Mouse (Mus musculus) neural tube, embryonic 14.5 days (tissue): ENCODE results near the gene Aldoart2. TPM values are rescaled to one million over a fixed set of nuclear protein-coding genes. Genes with fewer than 3 reads are reported as not detected.

Experiments
- ATAC-seq: fragments of 200-750 bp; cut with Nextera tagmentation; 2 replicates; pipeline ENCODE4 v1.8.0; 2017; ENCODE audit warnings: low read depth, mild to moderate bottlenecking, moderate TSS enrichment, moderate library complexity
- H3K27ac ChIP-seq: fragments of 300-500 bp; sonication (generic); 2 replicates; pipeline ENCODE4 v1.5.1; 2014; ENCODE audit warnings: low read depth, mild to moderate bottlenecking, control low read depth, low read length, moderate library complexity, mixed read lengths
- H3K27me3 ChIP-seq: fragments of 300-500 bp; sonication (generic); 2 replicates; pipeline ENCODE4 v1.6.1; 2014; ENCODE audit warnings: low read length; ENCODE audit not compliant: control insufficient read depth, insufficient read depth
- H3K36me3 ChIP-seq: fragments of 300-500 bp; sonication (generic); 2 replicates; pipeline ENCODE4 v1.6.1; 2014; ENCODE audit warnings: low read length, mixed read lengths; ENCODE audit not compliant: control insufficient read depth, insufficient read depth
- H3K4me1 ChIP-seq: fragments of 300-500 bp; sonication (generic); 2 replicates; pipeline ENCODE4 v1.6.1; 2014; ENCODE audit warnings: low read length; ENCODE audit not compliant: control insufficient read depth, insufficient read depth
- H3K4me2 ChIP-seq: fragments of 300-500 bp; sonication (generic); 2 replicates; pipeline ENCODE4 v1.6.1; 2014; ENCODE audit warnings: mild to moderate bottlenecking, low read depth, low read length, control low read depth
- H3K4me3 ChIP-seq: fragments of 300-500 bp; sonication (generic); 2 replicates; pipeline ENCODE4 v1.5.1; 2014; ENCODE audit warnings: low read depth, low read length, control low read depth, mixed read lengths
- H3K9ac ChIP-seq: fragments of 300-500 bp; sonication (generic); replicated peaks from 2 replicates; pipeline ENCODE4 v1.6.1; 2014; ENCODE audit warnings: low read depth, mild to moderate bottlenecking, control low read depth, low read length, mixed read lengths
- H3K9me3 ChIP-seq: fragments of 300-500 bp; sonication (generic); 2 replicates; pipeline ENCODE4 v1.6.1; 2016; ENCODE audit warnings: low read length; ENCODE audit not compliant: control insufficient read depth
- whole genome bisulfite sequencing: fragments of 180-500 bp; shearing (Covaris S2); extraction: QIAGEN DNeasy Blood & Tissue Kit; methylation state at CpG from one replicate; pipeline ENCODE4 v1.1.7; 2014; 5-methylcytosine and 5-hydroxymethylcytosine counted together
- polyA plus RNA-seq: library from polyadenylated mRNA; unstranded; fragments of >200 nt; fragmentation: Nextera tagmentation; extraction: Ambion mirVana; gene quantifications from 2 replicates; pipeline ENCODE4 v1.2.1, GENCODE M21; 2014

Aldoart2 gene
- polyA plus RNA-seq, 1 experiment from 2014 or later = 0.16 TPM

DNA sequence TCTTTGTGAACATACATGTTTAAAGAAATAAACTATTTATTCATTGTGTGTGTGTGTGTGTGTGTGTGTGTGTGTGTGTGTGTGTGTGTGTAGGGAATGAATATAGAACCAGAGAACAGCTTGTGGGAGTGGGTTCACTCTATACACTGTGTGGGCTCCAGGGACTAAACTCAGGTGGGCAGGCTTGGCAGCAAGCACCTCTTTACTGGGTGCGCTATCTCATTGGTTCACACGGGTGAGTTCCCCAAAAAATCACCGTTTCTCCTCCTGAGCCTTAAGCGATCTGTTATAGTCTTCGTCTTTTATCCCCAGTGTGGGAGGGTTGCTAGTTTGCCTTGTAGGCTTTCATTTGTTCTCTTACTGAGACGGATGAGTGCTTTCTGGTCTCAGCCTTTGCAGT lies 7.2 kb upstream of the Aldoart2 start:
- no peak overlapping the region for H3K9ac ChIP-seq
- no peak for ATAC-seq
- H3K9me3 ChIP-seq = no peaks in the 10 kb centered on the region
- no peak overlapping the region for H3K27ac ChIP-seq
- no peaks in the 10 kb centered on the region for H3K27me3 ChIP-seq
- H3K36me3 ChIP-seq = no peaks in the 10 kb centered on the region
- WGBS = 83% methylated on average over 6 of the region's 6 CpGs
- no peak overlapping the region for H3K4me2 ChIP-seq
- H3K4me3 ChIP-seq = no peak overlapping the region
- H3K4me1 ChIP-seq = no peaks in the 10 kb centered on the region

DNA sequence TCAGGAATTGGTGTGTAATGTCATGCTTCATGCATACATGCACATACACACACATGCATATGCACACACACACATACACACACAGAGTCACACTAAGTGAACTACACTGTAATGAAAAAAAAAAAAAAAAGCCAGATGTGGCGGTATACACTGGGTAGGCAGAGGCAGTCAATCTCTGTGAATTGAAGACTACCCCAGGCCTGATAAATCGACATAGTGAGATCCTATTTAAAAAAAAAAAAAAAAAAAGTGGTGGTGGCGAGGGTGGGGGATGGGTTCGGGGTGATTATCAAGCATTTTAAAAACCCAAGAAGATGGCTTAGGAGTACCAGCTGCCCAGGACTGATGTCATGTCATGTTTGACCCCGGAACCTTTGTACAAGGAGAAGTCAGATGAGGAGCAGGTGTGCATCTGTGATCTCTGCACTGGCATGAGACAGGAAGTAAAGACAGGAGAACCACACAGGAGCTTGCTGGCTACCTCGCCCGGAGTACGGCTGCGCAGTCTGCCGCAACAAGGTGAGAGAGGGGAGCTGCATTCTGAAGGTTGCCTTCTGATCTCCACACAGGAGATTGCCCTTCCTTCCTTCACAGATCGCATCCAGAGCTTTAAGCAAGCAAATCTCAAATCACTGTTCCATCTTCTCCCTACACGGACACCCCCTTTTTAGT lies 5.7 kb upstream of the Aldoart2 start:
- no peaks in the 10 kb centered on the region for H3K4me1 ChIP-seq
- H3K4me2 ChIP-seq = no peak overlapping the region
- no peak for ATAC-seq
- H3K4me3 ChIP-seq = no peak overlapping the region
- H3K27me3 ChIP-seq = no peaks in the 10 kb centered on the region
- H3K9ac ChIP-seq = no peak overlapping the region
- H3K9me3 ChIP-seq = no peaks in the 10 kb centered on the region
- no peak overlapping the region for H3K27ac ChIP-seq
- 90% methylated on average over 12 of the region's 12 CpGs for WGBS
- no peaks in the 10 kb centered on the region for H3K36me3 ChIP-seq

DNA sequence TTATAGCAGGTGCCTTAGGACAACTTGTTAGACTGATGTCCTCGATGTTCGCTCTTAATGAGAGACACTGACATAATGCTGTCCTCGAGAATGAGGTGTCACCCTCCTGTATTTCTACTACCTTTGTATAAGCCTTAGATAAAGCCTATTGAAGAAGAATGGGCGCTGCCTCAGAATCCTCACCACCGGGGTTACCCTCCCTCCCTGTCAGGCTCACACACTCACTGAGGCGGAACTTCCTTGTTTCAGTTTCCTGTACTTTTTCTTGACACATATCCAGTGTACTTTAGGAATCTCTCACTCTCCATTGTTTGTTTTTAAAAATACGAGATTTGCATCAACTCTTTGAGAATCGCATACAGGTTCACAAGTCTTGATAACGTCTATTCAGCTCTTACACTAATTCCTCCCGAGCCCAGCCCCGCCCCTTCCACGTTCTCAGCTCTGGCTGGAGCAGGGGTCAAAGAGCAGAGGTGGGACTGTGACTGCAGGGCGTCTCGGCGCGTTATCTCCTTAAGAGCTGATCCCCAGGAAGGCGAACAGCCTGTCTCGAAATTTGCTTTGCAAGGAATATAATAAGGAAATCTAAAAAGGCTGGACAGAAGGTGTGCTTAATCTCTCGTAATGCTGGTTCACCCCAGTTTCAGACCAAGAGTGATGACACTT lies 4.9 kb upstream of the Aldoart2 start:
- 0 out of 2 replicates have a peak overlapping the region, but pooled peaks have one; percentile 18 for H3K9ac ChIP-seq
- WGBS = 16% methylated on average over 19 of the region's 19 CpGs

DNA sequence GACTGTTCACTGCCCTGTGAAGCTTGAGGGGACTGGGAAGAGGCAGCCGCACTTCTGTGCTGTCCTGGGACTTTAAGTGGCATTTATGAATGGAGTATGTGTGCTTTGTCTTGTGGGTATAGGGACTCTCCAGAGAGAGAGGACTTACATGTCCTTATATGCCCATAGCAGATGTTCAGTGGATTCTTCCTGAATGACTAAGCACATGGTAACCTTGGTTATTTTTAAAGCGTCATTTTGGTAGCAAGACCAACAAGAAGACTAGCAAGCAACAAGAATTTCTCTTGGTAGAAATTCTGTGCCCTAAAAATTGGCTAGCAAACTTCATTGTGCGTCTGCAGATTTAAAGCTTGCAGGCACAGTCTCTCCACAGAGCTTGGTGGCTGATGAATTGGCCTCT lies 1.3 kb upstream of the Aldoart2 start:
- H3K9me3 ChIP-seq = no peaks in the 10 kb centered on the region
- no peaks in the 10 kb centered on the region for H3K27me3 ChIP-seq
- H3K9ac ChIP-seq = no peak overlapping the region
- no peak overlapping the region for H3K4me2 ChIP-seq
- no peaks in the 10 kb centered on the region for H3K36me3 ChIP-seq
- no peaks in the 10 kb centered on the region for H3K4me1 ChIP-seq
- ATAC-seq = no peak
- WGBS = 94% methylated on average over 3 of the region's 3 CpGs
- H3K4me3 ChIP-seq = no peak overlapping the region
- H3K27ac ChIP-seq = no peak overlapping the region

More for the DNA sequence above, 4.9 kb upstream of the Aldoart2 start:
- H3K4me3 ChIP-seq = peak overlapping the region; percentile 16; the same call in 1 of the 2 replicates
- no peaks in the 10 kb centered on the region for H3K4me1 ChIP-seq
- H3K4me2 ChIP-seq = peak overlapping the region; percentile 32
- H3K36me3 ChIP-seq = no peaks in the 10 kb centered on the region
- no peaks in the 10 kb centered on the region for H3K9me3 ChIP-seq
- no peaks in the 10 kb centered on the region for H3K27me3 ChIP-seq
- no peak for ATAC-seq
- H3K27ac ChIP-seq = no peak overlapping the region

DNA sequence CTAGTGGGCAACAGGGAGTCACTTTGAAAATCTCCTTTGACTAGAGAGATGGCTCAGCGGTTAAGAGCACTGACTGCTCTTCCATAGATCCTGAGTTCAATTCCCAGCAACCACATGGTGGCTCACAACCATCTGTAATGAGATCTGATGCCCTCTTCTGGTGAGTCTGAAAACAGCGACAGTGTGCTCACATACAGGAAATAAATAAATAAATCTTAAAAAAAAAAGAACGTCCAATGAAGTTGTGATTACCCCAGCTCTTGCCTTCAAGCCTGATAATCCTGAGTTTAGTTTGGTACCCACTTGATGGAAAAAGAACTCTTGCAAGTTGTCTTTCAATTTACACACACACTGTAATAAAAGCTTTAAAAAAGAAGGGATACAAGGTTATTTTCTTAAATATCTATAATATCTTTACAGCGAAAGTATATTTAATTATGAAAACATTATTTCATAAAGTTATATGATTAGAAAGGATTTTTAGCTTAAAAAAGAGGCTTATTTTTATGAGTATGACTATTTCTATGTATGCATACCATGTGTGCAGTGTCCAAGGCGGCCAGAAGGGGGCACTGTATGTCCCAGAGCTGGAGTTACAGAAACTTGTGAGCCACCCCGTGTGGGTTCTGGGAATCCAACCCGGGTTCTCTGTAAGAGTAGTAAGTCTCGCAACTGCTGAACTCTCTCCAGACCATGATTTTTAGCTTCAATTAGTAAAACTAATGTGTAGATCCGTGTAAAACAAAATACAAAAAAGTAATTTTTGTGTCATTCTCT lies 664 bp upstream of the Aldoart2 start:
- Histone ChIP-seq H3K9ac (no peak overlapping the region), H3K4me1 (no peaks in the 10 kb centered on the region), H3K36me3 (no peaks in the 10 kb centered on the region), H3K27ac (no peak overlapping the region), H3K4me3 (no peak overlapping the region), H3K9me3 (no peaks in the 10 kb centered on the region), H3K27me3 (no peaks in the 10 kb centered on the region), H3K4me2 (no peak overlapping the region)
- WGBS = 88% methylated on average over 9 of the region's 9 CpGs
- no peak for ATAC-seq

DNA sequence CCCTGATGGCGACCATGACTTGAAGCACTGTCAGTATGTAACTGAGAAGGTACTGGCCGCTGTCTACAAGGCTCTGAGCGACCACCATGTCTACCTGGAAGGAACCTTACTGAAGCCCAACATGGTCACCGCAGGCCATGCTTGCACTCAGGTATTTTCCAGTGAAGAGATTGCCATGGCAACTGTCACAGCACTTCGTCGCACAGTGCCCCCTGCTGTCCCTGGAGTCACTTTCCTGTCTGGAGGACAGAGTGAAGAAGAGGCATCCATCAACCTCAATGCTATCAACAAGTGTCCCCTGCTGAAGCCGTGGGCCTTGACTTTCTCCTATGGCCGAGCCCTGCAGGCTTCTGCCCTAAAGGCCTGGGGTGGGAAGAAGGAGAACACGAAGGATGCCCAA lies 828 bp downstream of the Aldoart2 start:
- H3K27ac ChIP-seq = no peak overlapping the region
- H3K36me3 ChIP-seq = no peaks in the 10 kb centered on the region
- H3K4me1 ChIP-seq = no peaks in the 10 kb centered on the region
- H3K9ac ChIP-seq = no peak overlapping the region
- ATAC-seq = no peak
- no peak overlapping the region for H3K4me2 ChIP-seq
- H3K27me3 ChIP-seq = no peaks in the 10 kb centered on the region
- WGBS = 79% methylated on average over 9 of the region's 9 CpGs
- no peaks in the 10 kb centered on the region for H3K9me3 ChIP-seq
- no peak overlapping the region for H3K4me3 ChIP-seq

DNA sequence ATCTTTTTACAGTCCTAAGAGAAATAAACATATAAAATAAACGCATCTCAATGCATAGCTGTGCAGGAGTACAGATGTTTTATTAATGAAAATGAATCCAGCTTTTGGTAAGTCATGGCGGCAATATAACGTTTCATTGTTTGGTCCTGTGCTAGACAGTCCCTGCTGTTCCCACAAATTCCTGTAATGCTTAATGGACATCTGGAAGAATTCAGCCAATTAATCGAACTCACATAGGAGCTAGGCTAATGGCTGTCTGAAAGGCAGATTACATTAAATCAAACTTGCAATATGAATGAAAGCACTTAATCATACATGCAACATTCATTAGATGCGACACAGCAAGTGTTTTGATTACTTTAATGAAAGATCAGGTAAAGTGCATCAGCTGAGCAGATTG lies 1.8 kb downstream of the Aldoart2 start:
- Histone ChIP-seq H3K4me3 (no peak overlapping the region), H3K9me3 (no peaks in the 10 kb centered on the region), H3K4me2 (no peak overlapping the region), H3K36me3 (no peaks in the 10 kb centered on the region), H3K27ac (no peak overlapping the region), H3K4me1 (no peaks in the 10 kb centered on the region), H3K27me3 (no peaks in the 10 kb centered on the region), H3K9ac (no peak overlapping the region)
- 56% methylated on average over 5 of the region's 5 CpGs for WGBS
- ATAC-seq = peak; percentile 68; the same call in 1 of the 2 replicates

DNA sequence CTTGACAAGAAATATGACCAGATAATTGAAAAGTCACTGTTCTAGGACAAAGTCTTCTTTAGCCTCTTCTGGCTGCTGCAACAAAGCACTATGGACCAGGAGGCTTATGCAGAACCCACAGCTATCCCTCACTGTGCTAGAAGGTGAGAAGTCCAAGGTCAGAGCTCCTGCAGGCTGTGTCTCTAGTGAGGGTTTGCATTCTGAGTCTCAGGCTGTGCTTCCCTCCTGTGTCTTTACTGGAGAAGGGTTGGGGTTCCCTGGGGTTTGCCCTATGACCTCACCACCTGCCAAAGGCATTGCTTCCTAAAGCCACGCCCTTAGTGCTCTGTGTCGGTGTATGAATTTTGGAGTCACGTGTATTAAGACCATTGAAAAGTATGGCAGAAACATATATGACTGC lies 3.4 kb downstream of the Aldoart2 start:
- 87% methylated on average over 3 of the region's 3 CpGs for WGBS
- H3K9ac ChIP-seq = no peak overlapping the region
- H3K4me1 ChIP-seq = no peaks in the 10 kb centered on the region
- H3K9me3 ChIP-seq = no peaks in the 10 kb centered on the region
- ATAC-seq = no peak
- no peak overlapping the region for H3K4me2 ChIP-seq
- no peaks in the 10 kb centered on the region for H3K36me3 ChIP-seq
- no peaks in the 10 kb centered on the region for H3K27me3 ChIP-seq
- H3K27ac ChIP-seq = no peak overlapping the region
- H3K4me3 ChIP-seq = no peak overlapping the region

DNA sequence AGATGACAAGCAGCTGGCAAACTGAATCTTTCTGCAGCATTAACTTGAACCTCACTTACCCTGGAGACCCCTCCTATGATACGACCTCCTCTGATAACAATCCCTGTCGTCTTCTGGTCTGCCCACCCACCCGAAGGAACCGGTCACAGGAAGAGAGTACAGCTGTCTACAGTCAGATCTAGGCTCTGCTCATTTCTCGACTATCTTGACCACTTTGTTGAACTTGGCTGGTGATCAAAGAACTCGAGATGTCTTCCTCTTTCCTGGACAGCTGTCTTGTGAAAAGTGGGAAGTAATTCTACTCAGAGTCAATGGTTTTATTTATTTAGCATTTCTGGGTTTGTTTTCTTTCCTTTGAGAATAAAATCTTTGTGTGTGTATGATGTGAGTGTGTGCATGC lies 4.6 kb downstream of the Aldoart2 start:
- 75% methylated on average over 6 of the region's 6 CpGs for WGBS

More for the DNA sequence above, 4.6 kb downstream of the Aldoart2 start:
- ATAC-seq = no peak
- H3K4me3 ChIP-seq = no peak overlapping the region
- no peak overlapping the region for H3K27ac ChIP-seq
- H3K27me3 ChIP-seq = no peaks in the 10 kb centered on the region
- H3K36me3 ChIP-seq = no peaks in the 10 kb centered on the region
- H3K9ac ChIP-seq = no peak overlapping the region
- no peak overlapping the region for H3K4me2 ChIP-seq
- H3K9me3 ChIP-seq = no peaks in the 10 kb centered on the region
- no peaks in the 10 kb centered on the region for H3K4me1 ChIP-seq
